Mouse (Mus musculus): ENCODE results near the gene Dock2. TPM values are rescaled to one million over a fixed set of nuclear protein-coding genes. Genes with fewer than 3 reads are reported as not detected.

Dock2 gene
- total RNA-seq, 2 experiments from 2014 or later: 3.0 to 5.8 TPM

DNA sequence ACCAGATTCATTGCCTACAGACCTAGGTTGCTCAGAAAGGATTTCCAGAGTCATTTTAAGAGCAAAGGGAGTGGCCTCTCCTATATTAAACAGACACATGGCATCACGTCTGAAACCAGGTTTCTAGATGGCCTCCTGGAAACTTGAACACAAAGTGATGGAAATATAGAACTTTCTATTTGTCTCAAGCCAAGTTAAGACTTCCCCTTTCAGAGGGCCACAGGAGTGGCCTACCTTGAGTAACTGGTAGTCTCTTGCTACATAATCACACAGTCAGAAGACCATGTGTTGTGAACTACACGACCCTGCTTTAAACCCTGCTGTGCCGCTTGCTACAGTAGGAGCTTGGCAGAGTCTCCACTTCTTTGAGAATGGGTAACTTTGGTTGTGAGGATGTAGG, 400.2 kb downstream of the Dock2 start:
- intact Hi-C loops (cut with DNase I): no loop called here
- DNase-seq: no peak

DNA sequence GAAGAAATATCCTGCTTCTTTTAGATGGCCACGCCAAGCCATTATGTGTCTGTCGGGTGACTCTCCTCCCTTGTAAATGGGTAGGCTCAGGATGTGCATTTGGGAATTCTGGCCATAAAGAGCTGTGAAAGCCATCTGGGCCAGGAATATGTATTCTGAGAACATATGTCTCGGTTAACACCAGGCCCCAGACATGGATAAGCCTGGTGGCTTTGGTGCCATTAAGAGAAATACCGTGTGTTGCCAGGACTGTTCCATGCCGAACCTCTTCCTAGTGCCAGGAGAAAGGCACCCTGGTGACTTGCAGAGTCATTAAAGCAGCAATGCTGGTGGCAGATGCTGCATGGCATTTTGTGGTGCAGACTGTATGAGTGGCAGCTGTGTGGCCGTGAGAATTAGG, 406.0 kb downstream of the Dock2 start:
- intact Hi-C loops (cut with DNase I): no loop called here
- DNase-seq: no peak

DNA sequence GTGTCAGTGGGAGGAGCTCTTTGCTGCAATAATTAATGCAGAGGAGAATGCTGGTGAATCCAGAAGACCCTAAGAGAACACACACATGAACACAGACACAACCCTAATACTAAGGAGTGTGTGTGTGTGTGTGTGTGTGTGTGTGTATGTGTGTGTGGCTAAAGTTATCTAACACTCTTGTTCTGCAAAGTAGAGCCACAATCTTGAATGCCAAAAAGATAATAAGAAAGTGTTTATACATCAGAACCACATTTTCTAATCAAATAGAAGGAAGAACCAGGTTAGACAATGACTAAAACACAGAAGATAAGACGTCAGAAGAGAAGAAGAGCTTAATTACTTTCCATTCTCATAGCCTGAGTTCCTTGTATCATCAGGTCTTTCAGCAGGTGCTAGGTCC, 408.1 kb downstream of the Dock2 start:
- DNase-seq: no peak
- intact Hi-C loops (cut with DNase I): no loop called here

DNA sequence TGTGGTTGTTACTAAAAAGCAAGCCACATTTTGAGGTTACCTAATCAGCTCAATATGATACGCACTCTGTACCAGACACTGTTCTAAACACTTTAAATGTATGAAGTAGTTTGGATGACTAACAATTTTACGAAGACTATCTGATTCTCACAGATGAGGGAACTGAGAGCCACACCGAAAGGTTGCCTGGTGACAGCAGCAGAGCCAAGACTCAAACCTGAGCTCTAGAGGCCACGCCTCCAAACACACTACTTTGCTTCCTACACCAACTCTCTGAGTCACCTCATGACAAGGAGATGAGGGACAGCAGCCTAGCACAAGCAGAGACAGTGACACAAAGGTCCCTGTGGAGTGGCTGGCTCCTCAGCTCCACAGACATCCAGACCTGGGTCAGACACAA, 411.5 kb downstream of the Dock2 start:
- intact Hi-C loops (cut with DNase I): no loop called here

DNA sequence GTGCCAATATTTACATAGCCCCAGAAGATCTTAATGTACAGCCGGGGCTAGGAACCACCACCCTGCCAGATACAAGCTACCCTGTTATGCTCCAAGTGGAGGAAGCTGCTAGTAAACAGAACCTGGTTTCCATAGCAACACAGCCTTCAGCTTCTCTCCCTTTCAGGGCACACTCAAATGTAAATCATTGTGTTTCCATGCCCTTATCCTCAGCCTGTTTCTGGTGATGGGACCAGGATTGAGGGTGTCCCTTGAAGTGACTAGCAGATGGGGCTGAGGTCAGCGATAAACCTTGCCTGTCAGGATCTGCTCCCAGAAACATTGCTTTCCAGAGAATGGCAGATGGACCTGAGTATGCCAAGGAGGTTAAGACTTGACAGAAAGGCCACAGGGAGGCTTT, 427.6 kb downstream of the Dock2 start:
- intact Hi-C loops (cut with DNase I): no loop called here
- DNase-seq: no peak

More for the DNA sequence above, 411.5 kb downstream of the Dock2 start:
- no peak for DNase-seq

DNA sequence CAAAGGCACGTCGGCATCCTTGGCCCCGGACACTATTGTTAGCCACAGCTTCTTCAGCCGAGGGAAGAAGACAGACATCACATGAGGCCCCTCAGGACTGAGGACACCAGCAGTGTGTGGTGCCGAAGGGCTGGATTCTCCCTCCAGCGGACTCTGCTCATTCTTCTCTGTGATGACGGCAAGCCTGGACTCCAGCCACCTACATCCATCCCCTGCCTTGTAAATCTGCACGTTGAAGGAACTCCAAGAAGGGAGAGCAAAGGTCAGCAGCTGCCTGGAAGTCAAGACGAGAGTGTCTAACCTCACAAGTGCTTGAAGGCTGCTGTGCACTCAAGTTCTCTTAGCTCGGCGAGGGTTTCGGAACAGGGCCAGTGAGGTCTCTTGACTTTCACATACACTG, 428.3 kb downstream of the Dock2 start:
- no peak for DNase-seq
- intact Hi-C loops (cut with DNase I): no loop called here

DNA sequence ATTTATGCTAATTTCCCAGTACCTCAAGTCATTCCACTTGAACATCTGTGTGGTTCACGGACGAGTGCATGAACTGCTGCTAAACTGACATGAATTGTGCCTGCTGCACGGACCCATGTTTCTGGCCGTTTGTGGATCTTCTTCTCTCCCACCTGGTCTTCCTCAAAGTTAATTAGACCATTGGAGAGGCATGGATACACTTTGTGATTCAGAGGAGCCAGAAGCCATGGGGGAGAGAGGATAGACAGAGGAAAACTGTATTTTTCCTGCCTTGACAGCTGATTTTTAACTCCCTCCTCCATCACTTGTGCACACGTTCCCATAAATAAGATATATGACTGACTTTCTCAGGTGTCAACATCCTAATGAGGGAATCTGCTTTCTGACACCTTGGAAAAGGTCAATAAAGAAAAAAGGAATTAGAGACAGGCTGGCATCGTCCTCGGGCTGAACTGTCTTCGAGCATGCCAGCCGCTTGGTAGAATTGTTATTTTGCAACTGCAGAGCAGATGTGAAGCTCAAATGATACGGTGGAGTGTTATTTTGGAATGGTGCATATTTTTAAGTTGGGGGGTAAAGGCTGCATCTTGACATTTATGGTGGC, 434.1 kb downstream of the Dock2 start:
- intact Hi-C loops (cut with DNase I): no loop called here
- DNase-seq: no peak

DNA sequence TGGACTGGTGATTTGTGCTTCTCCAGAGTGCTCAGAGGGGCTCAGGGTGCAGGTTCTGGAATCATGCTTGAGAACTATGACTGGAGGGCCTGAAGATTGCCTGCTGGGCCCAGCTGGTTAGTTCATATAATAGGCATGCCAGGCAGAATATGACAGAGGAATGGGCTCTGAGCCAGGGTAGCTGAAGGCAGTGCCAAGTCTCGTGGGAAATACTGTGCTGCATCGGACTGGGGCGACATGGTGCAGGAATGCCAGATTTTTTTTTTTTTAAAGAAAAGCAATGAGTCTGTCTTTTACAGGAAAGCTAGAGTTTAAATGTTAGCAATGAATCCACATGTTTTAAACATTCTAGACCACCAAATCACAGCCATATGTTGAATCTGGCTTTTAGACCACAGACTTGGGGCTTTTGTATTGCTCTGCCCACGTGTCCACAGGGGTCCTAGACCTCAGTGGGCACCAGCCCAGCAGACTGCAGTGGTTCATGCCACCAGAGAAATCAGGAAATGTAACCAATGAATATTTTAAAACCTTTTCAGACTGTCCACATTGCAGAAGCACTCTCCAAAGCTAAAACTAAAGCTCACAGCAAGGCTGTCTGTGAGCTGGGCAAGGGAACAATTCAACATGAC, 435.3 kb downstream of the Dock2 start:
- DNase-seq: peak; percentile 26 to 63
- intact Hi-C loops (cut with DNase I): no loop called here

DNA sequence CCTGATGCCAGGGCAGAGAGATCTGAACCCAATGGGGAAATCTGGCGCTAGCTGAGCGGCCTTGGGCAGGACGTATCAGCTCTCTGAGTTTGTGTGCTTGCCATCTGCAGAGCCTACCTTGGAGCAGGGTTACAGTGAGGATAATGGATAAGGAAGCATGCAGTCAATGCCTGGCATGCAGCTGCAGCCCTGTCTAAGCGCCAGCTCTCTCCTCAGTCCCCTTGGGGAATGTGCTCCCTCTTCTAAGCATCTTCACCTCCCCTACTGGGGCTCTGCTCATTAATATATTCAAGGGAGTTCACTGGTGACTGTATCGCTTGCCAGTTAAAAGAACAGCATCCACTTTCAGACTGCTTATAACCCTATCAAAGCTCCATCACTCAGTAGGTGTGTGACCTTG, 439.4 kb downstream of the Dock2 start:
- intact Hi-C loops (cut with DNase I): no loop called here
- no peak for DNase-seq

DNA sequence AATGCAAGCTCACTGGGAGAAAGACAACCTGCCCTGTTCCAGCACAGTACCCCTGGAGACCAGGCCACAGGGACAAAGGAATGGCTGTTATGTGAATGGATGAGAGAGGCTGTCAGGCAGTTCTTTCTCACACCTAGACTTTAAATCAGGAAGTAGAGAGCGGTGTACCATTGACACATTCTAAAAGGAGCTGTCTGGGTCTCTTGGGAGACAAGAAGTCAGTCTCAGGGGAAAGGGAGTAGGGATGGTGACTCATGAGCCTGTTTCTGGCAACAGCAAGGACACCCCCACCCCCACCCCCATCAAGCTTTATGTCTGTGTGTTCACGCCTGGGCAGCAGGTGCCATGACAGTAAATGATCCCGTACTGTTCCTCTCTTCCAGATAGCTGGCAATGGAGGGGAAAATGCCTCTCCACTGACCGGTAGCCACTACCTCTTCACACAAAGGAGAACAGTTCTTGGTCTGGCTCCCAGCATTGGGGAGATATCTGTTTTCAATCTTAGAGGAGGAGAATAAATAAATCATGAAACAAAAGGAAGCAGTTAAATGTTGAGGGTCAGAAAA, 439.9 kb downstream of the Dock2 start:
- DNase-seq: no peak
- intact Hi-C loops (cut with DNase I): no loop called here

DNA sequence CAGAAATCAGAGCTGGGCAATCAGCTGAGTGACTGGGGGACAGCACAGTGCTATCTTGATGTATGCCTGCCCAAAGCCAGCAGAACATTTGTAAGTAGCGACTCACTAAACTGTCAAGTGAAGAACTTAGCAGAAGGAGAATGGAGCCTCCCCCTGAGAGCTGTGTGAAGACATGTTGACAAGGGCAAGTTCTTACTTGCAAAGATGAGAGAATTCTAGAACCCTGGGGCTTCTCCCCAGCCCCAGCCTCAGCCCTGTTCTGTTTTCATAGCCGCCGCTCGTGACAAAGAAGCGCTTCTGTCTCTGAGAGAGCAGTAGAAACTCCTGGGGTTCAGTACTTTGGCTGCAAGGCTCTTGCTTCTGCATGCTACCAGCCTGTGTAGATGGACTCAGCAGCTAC, 444.0 kb downstream of the Dock2 start:
- DNase-seq: no peak
- intact Hi-C loops (cut with DNase I): no loop called here

DNA sequence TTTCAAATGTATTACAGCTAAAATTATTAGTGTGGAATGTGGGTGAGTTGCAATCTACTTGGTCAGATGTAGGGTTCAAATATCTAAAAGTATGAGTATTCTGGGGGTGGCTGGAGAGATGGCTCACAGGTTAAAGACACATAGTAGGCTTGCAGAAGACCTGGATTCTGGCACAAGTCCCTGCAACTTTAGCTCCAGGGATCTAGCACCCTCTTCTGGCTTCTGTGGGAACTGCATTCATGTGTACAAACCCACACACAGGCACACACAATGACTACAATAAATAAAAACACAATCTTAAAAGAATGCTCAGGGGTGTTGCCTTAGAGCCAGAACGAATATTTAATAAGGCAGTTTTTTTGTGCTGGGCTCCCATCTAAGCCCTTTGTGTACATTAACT, 445.8 kb downstream of the Dock2 start:
- intact Hi-C loops (cut with DNase I): no loop called here
- DNase-seq: no peak

DNA sequence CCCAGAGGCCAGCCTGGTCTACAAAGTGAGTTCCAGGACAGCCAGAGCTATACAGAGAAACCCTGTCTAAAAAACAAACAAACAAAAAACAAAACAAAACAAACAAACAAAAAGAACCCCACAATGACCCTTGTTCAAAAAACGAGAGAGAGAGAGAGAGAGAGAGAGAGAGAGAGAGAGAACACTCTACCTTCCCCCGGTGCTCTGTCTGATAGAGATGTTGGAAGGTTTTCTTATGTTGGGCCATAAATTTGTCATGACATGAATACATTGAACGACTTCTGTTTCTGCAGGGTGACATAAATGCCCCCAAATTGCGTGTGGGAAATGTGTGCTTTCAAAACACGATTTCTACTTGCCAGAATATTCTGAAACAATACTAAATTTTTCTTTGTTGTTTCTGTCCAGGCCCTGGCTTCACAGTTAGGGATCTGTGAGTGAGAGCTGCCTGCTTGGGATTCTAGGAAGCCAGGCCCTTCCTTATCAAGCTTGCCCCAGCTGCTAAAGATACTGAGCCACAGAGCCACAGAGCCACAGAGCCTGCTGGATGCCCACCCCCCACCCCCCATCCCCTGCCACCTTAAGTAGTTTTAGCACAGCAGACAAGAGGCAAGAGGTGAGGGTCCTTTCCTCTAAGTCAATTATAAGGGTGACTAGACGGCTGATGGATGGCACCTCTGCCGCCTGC, 451.2 kb downstream of the Dock2 start:
- no peak for DNase-seq
- intact Hi-C loops (cut with DNase I): no loop called here

DNA sequence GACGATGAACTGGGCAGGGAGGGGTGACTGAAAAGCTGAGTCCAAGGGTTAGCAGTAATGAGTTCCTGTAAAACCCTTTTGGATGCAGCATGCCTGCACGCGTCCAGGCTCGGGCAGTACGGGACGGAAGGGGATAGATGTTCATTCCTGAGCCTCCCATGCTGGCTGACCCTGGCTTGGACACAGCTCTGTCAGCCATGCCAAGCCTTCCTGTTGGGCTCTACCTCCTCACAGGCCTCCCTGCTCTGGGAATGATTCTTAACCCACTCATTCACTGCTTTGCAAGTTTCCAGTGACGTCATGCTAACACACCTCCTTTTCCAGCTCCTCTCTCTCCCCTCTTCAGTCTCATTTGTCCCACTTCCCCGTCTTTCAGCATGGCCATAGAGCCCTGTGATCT, 460.0 kb downstream of the Dock2 start:
- intact Hi-C loops (cut with DNase I): no loop called here

DNA sequence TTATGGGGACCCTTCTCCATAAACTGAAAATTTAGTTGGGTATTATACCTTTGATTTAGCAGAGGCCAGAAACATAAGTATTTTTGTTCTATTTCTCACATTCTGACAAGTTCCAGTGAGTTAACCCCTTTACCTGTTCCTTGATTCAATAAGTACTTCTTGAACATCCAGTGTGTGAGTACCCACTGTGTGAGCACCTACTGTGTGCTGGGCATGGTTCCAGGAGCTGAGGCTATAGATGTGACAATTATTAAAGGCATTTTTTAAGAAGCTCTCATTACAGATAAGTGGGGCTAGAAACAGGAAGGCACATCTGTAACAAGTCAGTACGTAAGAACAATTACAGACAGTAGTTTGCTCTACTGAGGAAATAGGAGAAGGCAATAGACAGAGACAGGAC, 464.4 kb downstream of the Dock2 start:
- intact Hi-C loops (cut with DNase I): no loop called here
- no peak for DNase-seq

More for the DNA sequence above, 460.0 kb downstream of the Dock2 start:
- peak in 1 of 2 experiments; percentile 1 for DNase-seq

DNA sequence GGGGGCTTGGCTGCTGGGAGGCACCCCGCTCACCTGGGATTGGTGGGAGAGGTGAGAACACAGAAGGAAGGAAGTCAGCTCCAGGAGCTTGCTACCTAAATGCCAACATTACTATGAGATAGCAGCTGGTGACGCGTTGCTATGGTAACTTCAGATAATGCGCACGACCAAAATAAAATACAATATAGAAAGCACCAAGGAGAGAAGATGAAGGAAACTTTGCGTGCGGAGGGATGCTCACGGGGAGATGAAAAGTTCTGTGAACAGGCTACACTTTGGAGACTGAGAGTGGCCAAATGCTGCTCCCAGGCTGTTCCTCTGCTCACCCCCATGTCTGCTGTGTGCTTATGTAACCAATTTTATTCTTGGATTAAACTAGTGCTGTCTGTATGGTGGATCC, 466.7 kb downstream of the Dock2 start:
- DNase-seq: no peak
- intact Hi-C loops (cut with DNase I): no loop called here

DNA sequence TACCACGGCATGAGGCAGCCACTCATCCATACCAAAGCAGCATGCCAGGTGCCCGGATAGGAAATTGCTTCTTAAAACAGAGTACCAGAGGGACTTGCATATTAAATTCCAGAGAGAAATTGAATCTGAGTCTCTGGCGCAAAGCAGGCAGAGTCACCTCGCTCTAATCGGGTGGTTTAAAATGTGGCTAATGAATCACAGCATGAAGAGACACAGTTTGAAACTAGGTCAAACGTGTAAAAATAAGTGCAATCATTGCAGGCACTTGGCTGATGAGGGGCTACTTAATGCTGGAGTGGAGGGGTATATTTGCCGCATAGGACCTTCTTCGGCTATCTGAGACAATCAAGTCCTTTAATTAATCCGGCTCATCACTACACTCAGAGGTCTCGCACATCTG, 467.5 kb downstream of the Dock2 start:
- intact Hi-C loops (cut with DNase I): no loop called here
- DNase-seq: no peak

DNA sequence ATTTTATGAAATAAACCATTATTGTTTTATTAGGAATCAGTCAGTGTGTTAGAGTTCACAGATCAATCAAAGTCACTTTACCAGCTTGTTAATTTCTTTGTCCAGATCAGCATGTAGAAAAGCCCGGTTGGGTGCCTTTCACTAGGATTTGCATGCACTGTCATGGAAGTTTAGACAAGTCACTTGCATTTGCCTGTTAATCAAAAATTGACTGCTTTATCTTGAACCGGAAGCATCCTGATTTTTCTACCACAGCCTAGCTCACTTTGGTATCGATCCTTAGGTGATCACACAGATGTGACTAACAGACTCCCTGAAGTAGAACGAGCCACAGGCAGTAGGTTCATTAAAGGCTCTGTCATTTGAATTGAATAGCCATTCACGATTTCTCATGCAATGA, 468.3 kb downstream of the Dock2 start:
- intact Hi-C loops (cut with DNase I): no loop called here
- DNase-seq: no peak

DNA sequence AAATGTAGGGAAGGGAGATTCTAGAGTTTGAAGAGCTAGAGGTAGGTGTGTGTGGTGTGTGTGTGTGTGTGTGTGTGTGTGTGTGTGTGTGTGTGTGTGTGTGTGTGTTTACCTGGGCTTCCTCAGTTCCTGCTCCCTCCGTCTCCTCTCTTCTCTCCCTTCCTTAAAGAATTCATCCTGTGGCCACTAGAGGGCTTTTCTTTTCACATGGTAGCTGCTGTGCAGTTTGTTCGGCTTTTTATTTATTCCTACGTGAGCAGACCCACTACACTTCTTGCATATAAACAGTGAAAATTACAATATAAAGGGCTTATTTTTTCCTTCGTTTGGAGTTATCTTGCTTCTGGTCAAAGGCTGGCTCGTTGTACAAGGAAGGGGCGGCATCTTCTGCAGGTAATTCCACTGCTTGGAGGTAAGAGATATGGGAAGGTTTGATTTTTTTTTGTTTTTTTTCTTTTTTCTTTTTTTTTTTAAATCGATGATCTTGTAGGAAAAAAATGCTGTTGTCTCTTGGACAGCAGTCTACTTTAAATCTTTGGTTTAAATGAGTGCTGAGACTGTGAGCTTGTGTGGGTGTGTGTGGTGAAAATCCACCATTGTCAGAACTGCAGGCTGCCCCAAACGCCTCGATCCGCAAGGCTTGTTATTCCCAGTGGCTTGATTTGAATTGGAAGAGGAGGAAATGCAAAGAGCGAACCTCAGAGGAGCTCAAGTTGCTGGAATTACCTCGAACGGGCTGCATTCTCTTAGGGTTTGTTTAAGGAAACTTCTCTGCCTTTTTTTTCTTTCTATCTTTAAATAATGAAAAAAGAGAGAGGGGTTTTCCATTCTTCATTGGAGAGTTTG, 468.9 kb downstream of the Dock2 start, which contains the start of gene Fam196b:
Gene Fam196b (plus strand): TSS at position 289 of the 846 bp plus-strand sequence.
- intact Hi-C loops (cut with DNase I): no loop called here
- DNase-seq: peak in 1 of 2 experiments; percentile 24

DNA sequence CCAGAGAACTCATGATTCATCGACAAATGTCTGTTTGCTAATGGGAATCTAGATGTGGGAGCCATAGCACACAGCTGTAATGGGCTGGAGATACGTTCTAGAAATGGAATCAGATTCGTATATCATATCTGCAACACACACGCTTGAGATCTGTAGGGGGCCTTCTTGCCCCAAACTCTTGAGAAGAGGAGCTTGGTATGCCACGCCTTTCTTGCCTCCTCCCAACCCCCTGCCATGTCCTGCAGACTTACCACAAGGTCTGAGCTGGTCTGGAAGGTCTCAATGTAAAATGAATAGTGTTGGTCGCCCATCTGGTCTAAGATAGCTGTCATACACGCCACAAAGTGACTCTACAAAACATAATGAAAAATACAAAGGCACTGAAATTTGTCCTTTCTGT, 471.5 kb downstream of the Dock2 start:
- intact Hi-C loops (cut with DNase I): loop anchor here (2.0 kb wide), 1 partner anchor 503 kb away; no protein-coding TSS in a partner anchor
- no peak for DNase-seq

DNA sequence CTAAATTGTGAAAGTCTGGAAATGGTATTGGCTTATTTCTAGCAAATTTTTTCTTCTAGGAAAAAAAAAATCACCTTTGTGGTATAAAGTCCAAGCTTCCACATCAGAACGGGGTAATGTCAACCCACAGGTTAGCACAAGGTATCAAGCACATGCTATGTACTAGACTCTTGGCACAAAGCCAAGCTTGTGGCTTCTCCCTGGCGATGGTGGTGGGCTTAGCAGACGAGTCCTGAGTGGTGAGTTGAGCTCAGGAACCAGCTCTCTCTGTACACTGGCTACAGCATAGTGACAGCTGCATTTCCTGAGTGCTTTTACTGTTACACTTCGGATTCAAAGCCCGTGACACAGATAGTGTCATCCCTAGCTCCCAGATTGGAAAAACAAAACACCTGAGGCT, 472.0 kb downstream of the Dock2 start:
- DNase-seq: no peak
- intact Hi-C loops (cut with DNase I): loop anchor here (2.0 kb wide), 1 partner anchor 503 kb away; no protein-coding TSS in a partner anchor

All from heart, postnatal 14 days (tissue).